ENCODE assay signal across 19 mouse cellular contexts in genomic region chr11:34839051-34839450, GRCm38 (mm10). TPM values are rescaled to one million over a fixed set of nuclear protein-coding genes. Genes with fewer than 3 reads are reported as not detected.
"Had no signal": no experiment of that assay in that cellular context is flagged by ENCODE, and none has a peak within 500 bp of the region (broad histone marks: within the 10 kb centered on the region; RNA-seq: fewer than 3 reads in every experiment).

No protein-coding gene starts in this region.

- H3K9me3 ChIP-seq: liver, embryonic 13.5 days; liver, embryonic 15.5 days; lung, embryonic 15.5 days; midbrain, embryonic 10.5 days; midbrain, embryonic 12.5 days; neural tube, embryonic 13.5 days; neural tube, embryonic 15.5 days had no signal

- DNase-seq: liver, embryonic 13.5 days; liver, postnatal 0 days; lung, adult 2 months; lung, postnatal 4 days; retina, postnatal 1 day; right cerebral cortex, adult 18-20 months; right cerebral cortex, postnatal 25 days; right cerebral cortex, postnatal 4 days; spleen, adult 18-20 months had no signal

- H3K27me3 ChIP-seq: liver, embryonic 13.5 days; lung, embryonic 15.5 days had no signal

- H3K4me3 ChIP-seq: liver, embryonic 13.5 days; liver, embryonic 15.5 days; lung, embryonic 15.5 days; midbrain, embryonic 10.5 days; midbrain, embryonic 12.5 days; myocyte; neural tube, embryonic 13.5 days; neural tube, embryonic 15.5 days had no signal

- H3K36me3 ChIP-seq: liver, embryonic 13.5 days; liver, embryonic 15.5 days; lung, embryonic 15.5 days; midbrain, embryonic 10.5 days; midbrain, embryonic 12.5 days; neural tube, embryonic 13.5 days; neural tube, embryonic 15.5 days had no signal

- ATAC-seq: liver, postnatal 0 days; lung, postnatal 0 days; midbrain, embryonic 16.5 days had no signal

- H3K9ac ChIP-seq: liver, embryonic 13.5 days; liver, embryonic 15.5 days; liver, postnatal 0 days; lung, embryonic 15.5 days; midbrain, embryonic 12.5 days; neural tube, embryonic 13.5 days; neural tube, embryonic 15.5 days had no signal

- H3K27ac ChIP-seq: liver, embryonic 13.5 days; liver, embryonic 15.5 days; lung, embryonic 15.5 days; midbrain, embryonic 10.5 days; midbrain, embryonic 12.5 days; neural tube, embryonic 13.5 days; neural tube, embryonic 15.5 days had no signal

- H3K4me2 ChIP-seq: liver, embryonic 11.5 days; liver, embryonic 13.5 days; liver, embryonic 15.5 days; lung, embryonic 15.5 days; midbrain, embryonic 12.5 days; neural tube, embryonic 13.5 days; neural tube, embryonic 15.5 days had no signal

RNA-seq across cellular contexts. Expression of gene Dock2, which starts 55.4 kb away (rescaled TPM):
- polyA plus RNA-seq: myocyte had no signal
